Mouse (Mus musculus): Measurements from ENCODE around the gene Slc6a11. TPM values are rescaled to one million over a fixed set of nuclear protein-coding genes. Genes with fewer than 3 reads are reported as not detected.

Slc6a11 gene
- polyA plus RNA-seq, 1 experiment from 2014 or later: 5.4 TPM

- H3K27me3 ChIP-seq: peaks cover 10% of the 10 kb centered on the region
- H3K9ac ChIP-seq: no peak overlapping the region
- no peaks in the 10 kb centered on the region for H3K36me3 ChIP-seq
- no peak overlapping the region for H3K27ac ChIP-seq
- 10% methylated on average over 5 of the region's 5 CpGs for WGBS
- peaks cover 3% of the 10 kb centered on the region; the same call in 1 of the 2 replicates for H3K4me1 ChIP-seq
- no peak overlapping the region for H3K4me3 ChIP-seq
- H3K4me2 ChIP-seq (replicated peaks): no peak overlapping the region
- ATAC-seq (ENCODE audit: low FRiP score): no peak
- H3K9me3 ChIP-seq (replicated peaks): no peaks in the 10 kb centered on the region
Measured at GRCm38 (mm10) chr6:114250311-114250710, 119.3 kb downstream of the Slc6a11 start.

GRCm38 (mm10) chr6:114254927-114255326 is 123.9 kb downstream of the Slc6a11 start:
- 77% methylated on average over 14 of the region's 14 CpGs for WGBS
- Histone ChIP-seq H3K9me3 (replicated peaks) (no peaks in the 10 kb centered on the region), H3K27ac (no peak overlapping the region), H3K27me3 (peaks cover 6% of the 10 kb centered on the region), H3K4me1 (peaks cover 25% of the 10 kb centered on the region), H3K36me3 (no peaks in the 10 kb centered on the region), H3K9ac (no peak overlapping the region), H3K4me3 (no peak overlapping the region), H3K4me2 (replicated peaks) (no peak overlapping the region)
- ATAC-seq (ENCODE audit: low FRiP score): no peak

GRCm38 (mm10) chr6:114257762-114258361 is 126.8 kb downstream of the Slc6a11 start:
- Histone ChIP-seq H3K9ac (no peak overlapping the region), H3K27me3 (peaks cover 13% of the 10 kb centered on the region), H3K36me3 (no peaks in the 10 kb centered on the region), H3K4me3 (no peak overlapping the region), H3K27ac (peak overlapping the region; percentile 55), H3K4me2 (replicated peaks) (no peak overlapping the region), H3K4me1 (peaks cover 30% of the 10 kb centered on the region), H3K9me3 (replicated peaks) (no peaks in the 10 kb centered on the region)
- ATAC-seq (ENCODE audit: low FRiP score): 0 out of 2 replicates have a peak, but pooled peaks have one; percentile 38
- 83% methylated on average over 1 of the region's 1 CpGs for WGBS

- Histone ChIP-seq H3K27ac (peak overlapping the region; percentile 55; the same call in 1 of the 2 replicates), H3K4me1 (peaks cover 31% of the 10 kb centered on the region), H3K9me3 (replicated peaks) (no peaks in the 10 kb centered on the region), H3K27me3 (peaks cover 13% of the 10 kb centered on the region), H3K4me2 (replicated peaks) (no peak overlapping the region), H3K9ac (no peak overlapping the region), H3K36me3 (no peaks in the 10 kb centered on the region), H3K4me3 (no peak overlapping the region)
- WGBS: 46% methylated on average over 3 of the region's 3 CpGs
- ATAC-seq (ENCODE audit: low FRiP score): no peak
Measured at GRCm38 (mm10) chr6:114258661-114259193, 127.7 kb downstream of the Slc6a11 start.

- H3K9me3 ChIP-seq (replicated peaks): no peaks in the 10 kb centered on the region
- no peaks in the 10 kb centered on the region for H3K36me3 ChIP-seq
- no peak overlapping the region for H3K27ac ChIP-seq
- H3K9ac ChIP-seq: no peak overlapping the region
- no peak overlapping the region for H3K4me2 ChIP-seq (replicated peaks)
- 65% methylated on average over 6 of the region's 6 CpGs for WGBS
- peaks cover 7% of the 10 kb centered on the region; the same call in 1 of the 2 replicates for H3K27me3 ChIP-seq
- peaks cover 44% of the 10 kb centered on the region for H3K4me1 ChIP-seq
- peak; percentile 56; the same call in 1 of the 2 replicates for ATAC-seq (ENCODE audit: low FRiP score)
- H3K4me3 ChIP-seq: no peak overlapping the region
Measured at GRCm38 (mm10) chr6:114261609-114262008, 130.6 kb downstream of the Slc6a11 start.

GRCm38 (mm10) chr6:114264010-114264409 is 133.0 kb downstream of the Slc6a11 start:
- Histone ChIP-seq H3K9ac (no peak overlapping the region), H3K27me3 (peaks cover 7% of the 10 kb centered on the region; the same call in 1 of the 2 replicates), H3K4me2 (replicated peaks) (no peak overlapping the region), H3K27ac (no peak overlapping the region), H3K4me3 (no peak overlapping the region), H3K4me1 (peaks cover 31% of the 10 kb centered on the region), H3K36me3 (no peaks in the 10 kb centered on the region), H3K9me3 (replicated peaks) (no peaks in the 10 kb centered on the region)
- WGBS: 51% methylated on average over 3 of the region's 3 CpGs
- no peak for ATAC-seq (ENCODE audit: low FRiP score)

GRCm38 (mm10) chr6:114264426-114264825 is 133.4 kb downstream of the Slc6a11 start:
- no peaks in the 10 kb centered on the region for H3K36me3 ChIP-seq
- H3K4me1 ChIP-seq: peaks cover 30% of the 10 kb centered on the region
- no peak overlapping the region for H3K4me3 ChIP-seq
- no peaks in the 10 kb centered on the region for H3K9me3 ChIP-seq (replicated peaks)
- 62% methylated on average over 5 of the region's 5 CpGs for WGBS
- H3K27ac ChIP-seq: no peak overlapping the region
- ATAC-seq (ENCODE audit: low FRiP score): no peak
- H3K27me3 ChIP-seq: peaks cover 7% of the 10 kb centered on the region; the same call in 1 of the 2 replicates
- no peak overlapping the region for H3K9ac ChIP-seq
- no peak overlapping the region for H3K4me2 ChIP-seq (replicated peaks)

- Histone ChIP-seq H3K4me1 (peaks cover 38% of the 10 kb centered on the region), H3K27ac (no peak overlapping the region), H3K4me2 (replicated peaks) (no peak overlapping the region), H3K9ac (no peak overlapping the region), H3K9me3 (replicated peaks) (no peaks in the 10 kb centered on the region), H3K4me3 (no peak overlapping the region), H3K36me3 (no peaks in the 10 kb centered on the region), H3K27me3 (peaks cover 3% of the 10 kb centered on the region; the same call in 1 of the 2 replicates)
- ATAC-seq (ENCODE audit: low FRiP score): no peak
Measured at GRCm38 (mm10) chr6:114266273-114266672, 135.2 kb downstream of the Slc6a11 start.

- no peak for ATAC-seq (ENCODE audit: low FRiP score)
- no peaks in the 10 kb centered on the region for H3K36me3 ChIP-seq
- no peak overlapping the region for H3K9ac ChIP-seq
- H3K4me2 ChIP-seq (replicated peaks): no peak overlapping the region
- H3K27me3 ChIP-seq: no peaks in the 10 kb centered on the region
- H3K4me1 ChIP-seq: peaks cover 30% of the 10 kb centered on the region
- no peaks in the 10 kb centered on the region for H3K9me3 ChIP-seq (replicated peaks)
- H3K4me3 ChIP-seq: no peak overlapping the region
- H3K27ac ChIP-seq: no peak overlapping the region
- WGBS: 34% methylated on average over 4 of the region's 4 CpGs
Measured at GRCm38 (mm10) chr6:114267979-114268378, 136.9 kb downstream of the Slc6a11 start.

GRCm38 (mm10) chr6:114269589-114269988 is 138.5 kb downstream of the Slc6a11 start:
- Histone ChIP-seq H3K9me3 (replicated peaks) (no peaks in the 10 kb centered on the region), H3K4me1 (peaks cover 30% of the 10 kb centered on the region), H3K27ac (no peak overlapping the region), H3K36me3 (no peaks in the 10 kb centered on the region), H3K4me2 (replicated peaks) (no peak overlapping the region), H3K27me3 (no peaks in the 10 kb centered on the region), H3K9ac (no peak overlapping the region), H3K4me3 (no peak overlapping the region)
- no peak for ATAC-seq (ENCODE audit: low FRiP score)
- 87% methylated on average over 2 of the region's 2 CpGs for WGBS

GRCm38 (mm10) chr6:114270799-114271198 is 139.8 kb downstream of the Slc6a11 start:
- no peaks in the 10 kb centered on the region for H3K36me3 ChIP-seq
- peaks cover 32% of the 10 kb centered on the region for H3K4me1 ChIP-seq
- H3K9me3 ChIP-seq (replicated peaks): no peaks in the 10 kb centered on the region
- 60% methylated on average over 5 of the region's 5 CpGs for WGBS
- H3K4me2 ChIP-seq (replicated peaks): no peak overlapping the region
- 0 out of 2 replicates have a peak overlapping the region, but pooled peaks have one; percentile 23 for H3K27ac ChIP-seq
- H3K4me3 ChIP-seq: no peak overlapping the region
- no peaks in the 10 kb centered on the region for H3K27me3 ChIP-seq
- no peak overlapping the region for H3K9ac ChIP-seq
- no peak for ATAC-seq (ENCODE audit: low FRiP score)

- Histone ChIP-seq H3K27me3 (no peaks in the 10 kb centered on the region), H3K36me3 (no peaks in the 10 kb centered on the region), H3K9me3 (replicated peaks) (no peaks in the 10 kb centered on the region), H3K9ac (no peak overlapping the region), H3K4me3 (no peak overlapping the region), H3K27ac (no peak overlapping the region), H3K4me2 (replicated peaks) (no peak overlapping the region), H3K4me1 (peaks cover 32% of the 10 kb centered on the region)
- WGBS: 74% methylated on average over 15 of the region's 15 CpGs
- no peak for ATAC-seq (ENCODE audit: low FRiP score)
Measured at GRCm38 (mm10) chr6:114272279-114272678, 141.2 kb downstream of the Slc6a11 start.
